Mouse (Mus musculus) activated CD4-positive, CD25-positive, alpha-beta regulatory T cell, adult 4 months (primary cell): Measurements from ENCODE around the gene Nop16. TPM values are rescaled to one million over a fixed set of nuclear protein-coding genes. Genes with fewer than 3 reads are reported as not detected.
"Not testable (repeated sequence)": the region's sequence is repeated elsewhere in the genome, so short reads cannot be mapped to it uniquely, and the experiment has no call there.

Experiments used
- ATAC-seq: one replicate; pipeline ENCODE4 v1.8.0; 2017
- polyA plus RNA-seq, 2 experiments: library from polyadenylated mRNA; unstranded; fragments of 100-300 nt; shearing (Covaris generic); gene quantifications; one replicate each; pipeline ENCODE4 v1.2.1; 2017

Nop16 gene
- polyA plus RNA-seq, result 10 to 100 TPM; 64.0 to 66.2 TPM

- ATAC-seq, result peak; percentile 95
Observed at GRCm38 (mm10) chr13:54589996-54590951, at the start of gene Nop16, which contains the start of gene Higd2a. Gene Nop16, minus strand, starts transcription at chr13:54590090. Gene Higd2a, plus strand, starts transcription at chr13:54590207.

GRCm38 (mm10) chr13:54635011-54635410, 45.1 kb upstream of the Nop16 start:
- ATAC-seq, result no peak

- no peak for ATAC-seq
Observed at GRCm38 (mm10) chr13:54632731-54633277, 42.9 kb upstream of the Nop16 start.

GRCm38 (mm10) chr13:54629128-54629527, 39.2 kb upstream of the Nop16 start:
- no peak for ATAC-seq

GRCm38 (mm10) chr13:54621960-54622521, 32.2 kb upstream of the Nop16 start:
- ATAC-seq, result peak; percentile 36

- ATAC-seq, result peak; percentile 91
Observed at GRCm38 (mm10) chr13:54621155-54621932, 31.5 kb upstream of the Nop16 start, which contains the start of gene Faf2. Gene Faf2, plus strand, starts transcription at chr13:54621784.

DNA sequence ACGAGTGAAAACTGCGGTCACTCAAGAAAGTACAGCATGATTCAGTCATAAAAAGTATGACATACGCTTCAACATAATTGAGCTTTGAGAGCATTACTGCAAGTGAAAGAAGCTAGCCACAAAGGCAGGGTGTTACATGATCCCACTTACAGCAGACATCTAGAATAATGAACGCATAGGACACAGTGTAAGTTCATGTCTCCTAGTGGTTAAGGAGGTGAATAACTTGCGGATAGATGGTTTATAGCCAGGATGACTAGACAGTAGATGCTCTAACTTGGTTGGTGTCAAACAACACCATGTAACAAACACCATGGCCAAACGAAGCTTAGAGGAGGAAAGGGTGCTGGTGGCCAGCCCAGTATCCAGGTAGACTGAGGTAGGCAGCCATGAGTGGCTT, 27.1 kb upstream of the Nop16 start:
- ATAC-seq, result no peak

GRCm38 (mm10) chr13:54616307-54616706, 26.4 kb upstream of the Nop16 start:
- ATAC-seq, result no peak

DNA sequence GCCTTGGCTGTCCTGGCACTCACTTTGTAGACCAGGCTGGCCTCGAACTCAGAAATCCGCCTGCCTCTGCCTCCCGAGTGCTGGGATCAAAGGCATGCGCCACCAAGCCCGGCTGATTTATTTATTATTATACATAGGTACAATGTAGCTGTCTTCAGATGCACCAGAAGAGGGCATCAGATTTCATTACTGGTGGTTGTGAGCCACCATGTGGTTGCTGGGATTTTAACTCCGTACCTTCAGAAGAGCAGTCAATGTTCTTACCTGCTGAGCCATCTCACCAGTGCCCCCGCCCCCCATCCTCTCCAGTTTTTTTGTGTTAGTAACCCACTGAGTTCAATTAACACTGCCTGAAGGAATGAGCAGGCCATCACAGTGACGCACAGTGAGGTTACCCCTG, 23.3 kb upstream of the Nop16 start:
- not testable (repeated sequence) for ATAC-seq

- ATAC-seq, result peak; percentile 79
Observed at GRCm38 (mm10) chr13:54610972-54611754, 21.3 kb upstream of the Nop16 start, which contains the start of gene Cltb. Gene Cltb, minus strand, starts transcription at chr13:54611344.

DNA sequence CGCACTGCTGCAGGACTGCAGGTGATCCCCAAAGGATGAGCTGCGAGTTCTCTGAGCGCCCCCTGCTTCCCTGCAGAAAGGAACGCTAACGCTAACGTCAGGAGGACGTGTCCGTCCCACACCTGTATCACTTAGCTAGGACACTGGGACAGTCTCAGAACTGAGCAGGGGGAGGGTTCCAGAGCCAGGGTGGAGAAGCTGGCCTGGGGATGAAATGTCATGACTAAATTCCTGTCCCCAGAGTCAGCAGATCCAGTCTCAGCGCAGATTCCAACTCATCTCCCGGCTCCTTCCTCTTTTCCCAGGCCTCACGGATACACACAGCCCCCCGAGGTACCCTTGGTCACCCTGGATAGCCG, 20.7 kb upstream of the Nop16 start:
- ATAC-seq, result no peak

DNA sequence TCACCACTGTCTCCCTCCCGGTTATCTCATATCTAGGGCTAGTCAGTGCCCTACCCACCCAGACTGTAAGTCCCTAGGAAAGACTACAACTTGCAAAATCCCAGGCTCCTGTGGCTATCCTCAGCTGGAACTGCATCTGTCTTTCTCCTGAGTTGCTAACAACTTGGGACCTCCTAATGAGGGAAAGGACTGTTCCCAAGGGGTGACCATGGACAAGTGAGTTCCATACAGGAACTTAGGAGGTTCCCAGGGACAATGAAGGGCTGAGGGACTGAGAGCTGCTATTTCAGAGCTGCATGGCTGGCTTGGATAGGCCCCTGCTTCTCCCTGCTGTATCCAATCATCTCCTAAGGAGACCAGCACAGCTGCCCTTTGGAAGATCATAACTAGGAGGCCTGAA, 19.4 kb upstream of the Nop16 start:
- ATAC-seq, result no peak

- no peak for ATAC-seq
Observed at GRCm38 (mm10) chr13:54608666-54609065, 18.8 kb upstream of the Nop16 start.

DNA sequence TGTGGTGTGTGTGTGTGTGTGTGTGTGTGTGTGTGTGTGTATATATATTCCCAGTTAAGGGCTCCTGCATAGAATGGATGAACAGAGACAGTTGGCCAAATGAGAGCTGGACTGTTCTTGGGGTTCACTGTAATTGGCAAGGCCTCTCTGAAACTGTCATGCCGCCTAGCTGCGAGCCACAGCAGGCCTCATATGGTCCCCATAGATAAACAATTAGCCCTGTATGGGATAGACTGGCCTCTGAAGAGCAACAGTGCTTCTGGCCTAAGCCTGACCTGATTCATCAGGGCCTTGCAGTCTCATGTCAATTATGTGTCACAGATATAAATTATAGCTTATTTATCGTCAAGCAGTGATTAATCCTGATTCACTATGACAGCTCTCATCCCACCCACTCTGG, 18.1 kb upstream of the Nop16 start:
- no peak for ATAC-seq

GRCm38 (mm10) chr13:54607204-54607603, 17.3 kb upstream of the Nop16 start:
- ATAC-seq, result no peak

DNA sequence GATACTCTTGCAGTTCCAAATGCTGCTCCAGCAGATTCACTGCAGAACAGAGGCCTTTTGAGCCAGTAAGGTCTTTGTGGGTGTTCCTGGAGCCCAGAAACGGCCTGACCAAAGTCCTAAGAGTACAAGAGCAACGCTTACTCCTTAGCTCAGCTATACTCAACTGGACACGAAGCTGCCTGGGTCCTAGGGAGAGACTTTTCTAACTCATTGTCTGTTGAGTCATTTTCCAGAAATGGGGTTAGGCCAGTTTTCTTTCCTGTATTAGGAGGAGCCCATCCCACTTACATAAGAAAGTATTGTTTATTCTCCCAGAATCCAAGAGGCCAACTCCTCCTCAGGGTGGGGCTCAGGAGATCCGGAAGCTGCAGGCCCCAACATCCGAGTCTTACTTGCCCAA, 15.5 kb upstream of the Nop16 start:
- no peak for ATAC-seq

DNA sequence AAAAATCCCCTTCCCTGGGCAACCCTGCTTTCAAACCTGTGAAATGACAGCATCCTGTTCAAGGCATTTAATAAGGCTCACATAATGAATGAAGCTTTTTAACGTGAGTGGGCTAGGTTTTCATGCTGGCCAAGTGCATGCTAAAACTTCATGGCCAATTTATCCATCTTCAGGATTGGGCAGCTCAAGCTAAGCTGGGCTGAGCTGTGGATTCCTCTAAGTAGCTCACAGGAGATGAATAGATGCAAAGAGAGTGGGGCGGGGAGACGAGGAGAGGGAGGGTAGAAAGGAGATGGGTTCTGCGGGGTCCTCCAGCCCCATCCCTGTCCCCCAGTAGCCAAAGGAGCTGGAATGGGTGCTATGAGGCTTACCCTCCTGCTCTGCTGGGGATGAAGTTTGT, 14.3 kb upstream of the Nop16 start:
- ATAC-seq, result no peak

GRCm38 (mm10) chr13:54603501-54603900, 13.6 kb upstream of the Nop16 start:
- ATAC-seq, result no peak

DNA sequence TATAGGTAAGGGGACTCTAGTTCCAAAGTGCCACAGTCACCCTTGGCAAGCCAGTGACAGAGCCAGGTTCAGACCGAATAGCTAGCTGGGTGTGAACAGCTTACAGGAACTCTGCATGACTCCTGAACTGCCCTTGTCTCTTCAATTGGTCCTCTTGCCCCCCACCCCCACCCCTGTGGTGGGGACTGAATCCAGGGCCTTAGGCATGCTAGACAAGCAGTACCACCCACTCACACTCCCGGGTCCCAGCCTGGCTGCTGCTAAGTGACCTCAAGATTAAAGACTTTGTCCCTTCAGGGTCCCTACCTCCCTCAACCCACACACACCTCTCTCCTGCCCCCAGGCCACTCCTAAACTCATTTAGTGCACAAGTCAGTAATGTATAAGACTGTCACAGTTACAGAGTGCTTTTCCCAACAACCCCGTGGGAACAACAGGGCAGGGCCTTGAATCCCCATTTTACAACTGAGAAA, 12.8 kb upstream of the Nop16 start:
- ATAC-seq, result no peak

DNA sequence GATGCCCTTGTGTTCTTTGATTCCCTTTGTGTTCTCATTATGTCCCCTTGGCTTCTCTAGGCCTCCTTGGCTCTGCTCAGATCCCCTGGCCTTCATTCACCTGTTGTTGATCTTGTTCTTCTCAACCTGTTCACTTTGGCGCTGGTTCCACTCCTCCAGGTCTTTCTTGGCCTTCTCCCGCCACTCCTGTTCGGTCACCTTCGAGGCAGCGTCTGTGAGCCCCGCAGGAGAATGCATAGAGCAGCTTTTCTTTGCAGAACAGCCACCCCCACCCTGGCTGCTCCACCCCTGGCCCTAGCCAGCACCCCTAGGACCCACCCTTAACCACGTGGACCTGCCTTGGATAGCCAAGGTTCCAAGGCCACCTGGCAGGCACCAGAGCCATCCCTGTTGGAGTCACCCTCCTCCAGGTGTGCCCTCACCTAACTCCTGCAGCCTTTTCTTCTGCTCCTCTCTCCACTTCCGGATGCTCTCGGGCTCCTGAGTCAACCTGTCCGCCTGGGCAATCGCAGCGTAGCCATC, 8.8 kb upstream of the Nop16 start:
- no peak for ATAC-seq

- no peak for ATAC-seq
Observed at GRCm38 (mm10) chr13:54596870-54597269, 7.0 kb upstream of the Nop16 start.
